14 mouse cellular contexts compared by ENCODE assay signal in genomic region chr16:92606491-92606965, GRCm38 (mm10).
A peak's percentile ranks its signal among the peaks of the same experiment; 100 is the strongest.
DNase-seq lines count a peak whose midpoint lies in the region; ATAC-seq and TF ChIP-seq lines count a peak whose summit lies in the region.
"Had no signal": no experiment of that assay in that cellular context is flagged by ENCODE, and none has a peak within 500 bp of the region (broad histone marks: within the 10 kb centered on the region; RNA-seq: fewer than 3 reads in every experiment).

No protein-coding gene starts in this region.

- peaks cover 93% of the 10 kb centered on the region for H3K27me3 ChIP-seq in forebrain, embryonic 10.5 days (ENCODE audit: poor library complexity, severe bottlenecking)
- peaks cover 41% of the 10 kb centered on the region for H3K27me3 ChIP-seq in forebrain, postnatal 0 days (ENCODE audit: insufficient read depth, low read length)
- peaks cover 7% of the 10 kb centered on the region for H3K27me3 ChIP-seq in liver, embryonic 12.5 days (replicated peaks)
- peaks cover 2% of the 10 kb centered on the region; the same call in 1 of the 2 replicates for H3K27me3 ChIP-seq in liver, embryonic 11.5 days (replicated peaks; ENCODE audit: control insufficient read depth, insufficient read depth, low read length)
- H3K27me3 ChIP-seq in limb, embryonic 13.5 days: peaks cover 14% of the 10 kb centered on the region; the same call in 1 of the 2 replicates
- H3K27me3 ChIP-seq in stomach, embryonic 14.5 days (ENCODE audit: control insufficient read depth, insufficient read depth, low read length): no peaks in the 10 kb centered on the region

- H3K27ac ChIP-seq in forebrain, embryonic 10.5 days: 0 out of 2 replicates have a peak overlapping the region, but pooled peaks have one; percentile 69
- no peak overlapping the region for H3K27ac ChIP-seq in forebrain, postnatal 0 days (ENCODE audit: low read depth, low read length)
- no peak overlapping the region for H3K27ac ChIP-seq in liver, embryonic 12.5 days
- no peak overlapping the region for H3K27ac ChIP-seq in liver, embryonic 11.5 days (ENCODE audit: low read depth, low read length)
- H3K27ac ChIP-seq in limb, embryonic 13.5 days: no peak overlapping the region
- no peak overlapping the region for H3K27ac ChIP-seq in stomach, embryonic 14.5 days (ENCODE audit: low read length)

- no peaks in the 10 kb centered on the region for H3K9me3 ChIP-seq in forebrain, embryonic 10.5 days
- H3K9me3 ChIP-seq in forebrain, postnatal 0 days (ENCODE audit: low read length): no peaks in the 10 kb centered on the region
- no peaks in the 10 kb centered on the region for H3K9me3 ChIP-seq in liver, embryonic 12.5 days (replicated peaks)
- no peaks in the 10 kb centered on the region for H3K9me3 ChIP-seq in liver, embryonic 11.5 days (ENCODE audit: control insufficient read depth, low read length)
- H3K9me3 ChIP-seq in limb, embryonic 13.5 days: no peaks in the 10 kb centered on the region
- no peaks in the 10 kb centered on the region for H3K9me3 ChIP-seq in stomach, embryonic 14.5 days (ENCODE audit: control insufficient read depth, low read depth, low read length)

- TF ChIP-seq CTCF in forebrain, postnatal 0 days (IDR thresholded peaks at IDR 0.05; ENCODE audit: low read depth): no peak

- DNase-seq in forebrain, embryonic 10.5 days (ENCODE audit: extremely low spot score, low spot score): no peak
- no peak for DNase-seq in forebrain, postnatal 0 days
- no peak for DNase-seq in liver, embryonic 11.5 days (ENCODE audit: low spot score)
- no peak for DNase-seq in thymus, adult 18-20 months
- DNase-seq: embryo, embryonic 11 days; gastrocnemius, postnatal 14 days; layer of hippocampus, postnatal 36 days; lung, postnatal 10 days; thymus, postnatal 25 days had no signal

- no peak overlapping the region for H3K9ac ChIP-seq in forebrain, postnatal 0 days
- H3K9ac ChIP-seq in liver, embryonic 12.5 days: no peak overlapping the region
- H3K9ac ChIP-seq in liver, embryonic 11.5 days (ENCODE audit: low read depth, low read length): no peak overlapping the region
- H3K9ac ChIP-seq in limb, embryonic 13.5 days: no peak overlapping the region
- H3K9ac ChIP-seq in stomach, embryonic 14.5 days (replicated peaks; ENCODE audit: low read depth, low read length): no peak overlapping the region

- H3K36me3 ChIP-seq in forebrain, embryonic 10.5 days (replicated peaks): no peaks in the 10 kb centered on the region
- H3K36me3 ChIP-seq in forebrain, postnatal 0 days (ENCODE audit: insufficient read depth): no peaks in the 10 kb centered on the region
- peaks cover 50% of the 10 kb centered on the region for H3K36me3 ChIP-seq in liver, embryonic 12.5 days
- peaks cover 7% of the 10 kb centered on the region; the same call in 1 of the 2 replicates for H3K36me3 ChIP-seq in liver, embryonic 11.5 days (ENCODE audit: control insufficient read depth, insufficient read depth, low read length)
- no peaks in the 10 kb centered on the region for H3K36me3 ChIP-seq in limb, embryonic 13.5 days
- H3K36me3 ChIP-seq in stomach, embryonic 14.5 days (ENCODE audit: control insufficient read depth, insufficient read depth, low read length): no peaks in the 10 kb centered on the region

- no peak overlapping the region for H3K4me3 ChIP-seq in forebrain, embryonic 10.5 days
- no peak overlapping the region for H3K4me3 ChIP-seq in forebrain, postnatal 0 days (ENCODE audit: low read depth, low read length)
- H3K4me3 ChIP-seq in liver, embryonic 12.5 days: no peak overlapping the region
- no peak overlapping the region for H3K4me3 ChIP-seq in liver, embryonic 11.5 days (ENCODE audit: low read depth, low read length)
- no peak overlapping the region for H3K4me3 ChIP-seq in limb, embryonic 13.5 days
- no peak overlapping the region for H3K4me3 ChIP-seq in stomach, embryonic 14.5 days (ENCODE audit: low read depth, low read length)

- WGBS in forebrain, embryonic 10.5 days: 89% methylated on average over 7 of the region's 7 CpGs
- 85% methylated on average over 7 of the region's 7 CpGs for WGBS in forebrain, postnatal 0 days
- 85% methylated on average over 7 of the region's 7 CpGs for WGBS in liver, embryonic 12.5 days (ENCODE audit: insufficient replicate concordance)
- WGBS in liver, embryonic 11.5 days: 91% methylated on average over 7 of the region's 7 CpGs
- 90% methylated on average over 7 of the region's 7 CpGs for WGBS in limb, embryonic 13.5 days
- 83% methylated on average over 7 of the region's 7 CpGs for WGBS in stomach, embryonic 14.5 days

- peaks cover 46% of the 10 kb centered on the region for H3K4me1 ChIP-seq in forebrain, embryonic 10.5 days
- H3K4me1 ChIP-seq in forebrain, postnatal 0 days (ENCODE audit: insufficient read depth): peaks cover 3% of the 10 kb centered on the region; the same call in 1 of the 2 replicates
- H3K4me1 ChIP-seq in liver, embryonic 12.5 days: 0 out of 2 replicates have a peak, but pooled peaks cover 7% of the 10 kb centered on the region
- peaks cover 2% of the 10 kb centered on the region; the same call in 1 of the 2 replicates for H3K4me1 ChIP-seq in liver, embryonic 11.5 days (replicated peaks; ENCODE audit: control insufficient read depth, insufficient read depth, low read length)
- peaks cover 43% of the 10 kb centered on the region for H3K4me1 ChIP-seq in limb, embryonic 13.5 days
- peaks cover 13% of the 10 kb centered on the region; the same call in 1 of the 2 replicates for H3K4me1 ChIP-seq in stomach, embryonic 14.5 days (ENCODE audit: control insufficient read depth, insufficient read depth, low read length)

- ATAC-seq in forebrain, postnatal 0 days: no peak
- ATAC-seq in liver, embryonic 12.5 days: peak; percentile 43
- no peak; the same call in 1 of the 2 replicates for ATAC-seq in liver, embryonic 11.5 days (replicated peaks; ENCODE audit: low FRiP score)
- peak; percentile 21; the same call in 1 of the 2 replicates for ATAC-seq in limb, embryonic 13.5 days (ENCODE audit: low FRiP score, low read depth)
- ATAC-seq in stomach, embryonic 14.5 days (ENCODE audit: insufficient number of reproducible peaks, insufficient read depth, low FRiP score, low read depth): 0 out of 2 replicates have a peak, but pooled peaks have one; percentile 14
- no peak for ATAC-seq in CD4-positive, CD25-positive, alpha-beta regulatory T cell, adult 4 months
- ATAC-seq: intestine, postnatal 0 days had no signal

- no peak overlapping the region for H3K4me2 ChIP-seq in forebrain, postnatal 0 days (ENCODE audit: low read depth)
- H3K4me2 ChIP-seq in liver, embryonic 12.5 days: no peak overlapping the region
- H3K4me2 ChIP-seq in liver, embryonic 11.5 days: no peak overlapping the region
- no peak overlapping the region; the same call in 1 of the 2 replicates for H3K4me2 ChIP-seq in limb, embryonic 13.5 days (replicated peaks)
- H3K4me2 ChIP-seq in stomach, embryonic 14.5 days (replicated peaks; ENCODE audit: low read depth, low read length): no peak overlapping the region

Comparison
In these comparisons a context has a peak if more than half of its experiments do, and no peak if none do; other contexts are left out.
1. ATAC-seq: peak in liver, embryonic 12.5 days (single experiment), limb, embryonic 13.5 days (single experiment) and stomach, embryonic 14.5 days (single experiment); none in forebrain, postnatal 0 days (single experiment), liver, embryonic 11.5 days (single experiment) and CD4-positive, CD25-positive, alpha-beta regulatory T cell, adult 4 months (single experiment).